Mouse (Mus musculus) monocyte, adult 5-6 weeks (primary cell): ENCODE data around the gene Fkbpl. TPM values are rescaled to one million over a fixed set of nuclear protein-coding genes. Genes with fewer than 3 reads are reported as not detected.

Source experiments
- ATAC-seq: fragments of 153-309, 156-312 bp; replicated peaks from 2 replicates; pipeline ENCODE4 v1.8.0; 2017; ENCODE audit warnings: mild to moderate bottlenecking; ENCODE audit not compliant: low TSS enrichment, insufficient number of reproducible peaks, severe bottlenecking, poor library complexity, low FRiP score
- total RNA-seq: library from RNA; stranded (forward); fragments of 200-1000, 200-491, 200-594 nt; gene quantifications from 3 replicates; pipeline ENCODE4 v1.2.3, GENCODE M21; 2017

The Fkbpl gene
- total RNA-seq, 1 experiment from 2014 or later = 6.4 TPM

DNA sequence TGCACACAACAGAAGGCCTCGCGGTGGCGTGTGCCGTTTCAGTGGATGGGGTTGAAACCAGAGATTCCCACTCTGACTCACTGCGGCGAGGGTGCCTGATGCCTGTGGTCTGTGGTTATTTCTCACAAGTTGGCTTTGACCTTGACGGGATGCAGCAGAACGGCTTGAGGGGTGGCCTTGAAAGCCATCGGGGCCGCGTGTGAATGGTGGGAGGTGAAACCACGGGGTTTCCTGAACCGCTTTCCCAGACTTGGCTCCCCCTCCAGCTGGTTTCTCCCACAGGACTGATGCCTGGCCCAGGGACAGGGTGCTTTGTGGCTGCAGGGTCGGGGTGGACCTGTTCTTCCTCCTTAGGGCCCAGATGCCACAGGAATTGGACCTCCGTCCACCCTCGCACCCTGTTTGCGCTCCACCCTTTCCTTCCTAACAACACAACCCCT, 36.6 kb downstream of the Fkbpl start:
- 0 out of 2 replicates have a peak, but pooled peaks have one; percentile 45 for ATAC-seq

GRCm38 (mm10) chr17:34681881-34682536, 37.4 kb downstream of the Fkbpl start:
- ATAC-seq = no peak

- no peak for ATAC-seq
Measured at GRCm38 (mm10) chr17:34683179-34683578, 38.6 kb downstream of the Fkbpl start.

- no peak for ATAC-seq
Measured at GRCm38 (mm10) chr17:34683686-34684220, 39.2 kb downstream of the Fkbpl start.

GRCm38 (mm10) chr17:34684253-34684893, 39.8 kb downstream of the Fkbpl start:
- ATAC-seq = no peak

DNA sequence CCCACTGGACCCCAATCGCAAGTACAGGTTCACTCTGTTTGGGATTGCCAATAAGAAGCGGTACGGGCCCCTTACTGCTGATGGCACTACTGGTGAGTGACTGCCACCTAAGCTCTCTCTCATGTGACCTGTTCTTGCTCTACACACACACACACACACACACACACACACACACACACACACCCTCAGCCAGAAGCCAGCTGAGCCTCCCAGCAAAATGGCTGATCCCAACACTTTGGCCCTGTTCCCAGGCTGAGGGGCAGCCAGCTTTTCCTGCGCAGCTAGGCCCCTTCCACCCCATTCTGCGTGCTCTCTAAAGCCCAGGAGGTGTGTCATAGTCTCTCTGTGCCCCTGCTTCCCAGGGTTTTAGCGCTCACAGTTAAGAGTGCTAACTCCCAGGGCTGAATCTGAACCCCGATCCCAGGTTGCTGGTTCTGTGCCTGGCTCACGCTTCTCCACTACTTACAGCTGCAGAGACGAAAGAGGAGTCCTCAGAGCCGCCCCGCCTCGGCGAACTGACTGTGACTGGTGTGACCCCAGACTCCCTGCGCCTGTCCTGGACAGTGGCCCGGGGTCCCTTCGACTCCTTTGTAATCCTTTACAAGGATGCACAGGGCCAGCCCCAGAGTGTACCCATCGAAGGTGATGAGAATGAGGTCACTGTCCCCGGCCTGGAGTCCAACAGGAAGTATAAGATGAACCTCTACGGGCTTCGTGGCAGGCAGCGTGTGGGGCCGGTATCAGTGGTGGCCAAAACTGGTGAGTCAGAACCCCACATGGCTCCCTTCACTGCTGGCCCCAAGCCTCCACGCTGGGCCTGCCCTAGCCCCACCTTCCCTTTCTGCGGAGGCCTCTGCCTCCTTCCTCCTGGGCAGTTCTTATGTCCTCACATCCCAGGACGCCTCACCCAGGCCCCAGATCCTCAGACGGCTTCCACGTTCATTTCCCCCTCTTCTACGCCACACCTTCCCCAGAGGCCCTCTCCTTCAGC, 40.9 kb downstream of the Fkbpl start:
- ATAC-seq = peak; percentile 63

- ATAC-seq = no peak
Measured at GRCm38 (mm10) chr17:34688889-34689288, 44.3 kb downstream of the Fkbpl start.

DNA sequence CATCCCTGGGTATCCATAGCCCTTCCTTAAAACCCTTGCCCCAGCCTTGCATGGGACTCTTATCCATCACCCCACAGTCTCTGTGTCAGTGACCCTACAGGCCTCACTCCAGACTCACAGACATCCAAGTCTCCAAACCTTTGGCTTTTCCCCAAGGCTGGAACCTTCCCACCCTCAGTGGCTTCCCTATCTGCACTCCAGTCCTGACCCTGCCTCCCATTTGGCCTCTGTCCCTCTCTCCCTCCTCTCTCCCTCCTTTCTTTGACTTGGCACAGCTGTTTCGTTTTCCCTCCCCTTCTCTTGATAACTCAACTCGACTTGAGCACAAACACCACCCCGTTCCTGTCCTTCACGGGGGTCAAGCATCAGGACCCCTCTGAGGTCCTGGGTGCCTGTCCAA, 45.9 kb downstream of the Fkbpl start:
- ATAC-seq = no peak

DNA sequence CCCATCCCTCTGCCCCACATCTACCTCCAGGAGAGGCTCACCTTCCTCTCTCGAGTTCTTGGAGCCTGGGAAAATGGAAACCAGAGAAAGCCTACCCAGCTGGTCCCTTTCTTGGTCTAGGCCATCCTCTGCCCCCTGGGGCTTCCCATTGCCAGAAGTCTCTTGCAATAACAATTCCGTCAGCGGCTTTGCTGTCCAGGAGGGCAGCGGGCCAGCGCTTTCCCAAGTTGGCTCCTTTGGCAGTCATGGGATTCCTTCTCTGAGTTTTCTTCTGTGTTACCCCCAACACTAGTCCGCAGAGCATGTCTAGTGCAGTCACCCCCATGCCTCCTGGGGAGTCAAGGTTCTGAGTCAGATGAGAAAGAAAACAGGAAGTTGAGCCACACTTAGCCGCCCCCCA, 48.3 kb downstream of the Fkbpl start:
- ATAC-seq = no peak

Other genes with a start within 250 kb of the Fkbpl start
- 2.6 to 4.7 TPM in 2 of 3 replicates, not detected in the other for gene BC051142, start 245.9 kb upstream of the Fkbpl start, total RNA-seq
- gene Btnl4, start 167.4 kb upstream of the Fkbpl start, total RNA-seq = not detected in 3 replicates
- gene Btnl6, start 127.4 kb upstream of the Fkbpl start, total RNA-seq = not detected in 3 replicates
- 0.29 to 0.48 TPM in 2 of 3 replicates, not detected in the other for gene Notch4, start 80.5 kb upstream of the Fkbpl start, total RNA-seq
- 64.4 to 104 TPM (median 95.5 TPM) in 3 replicates for gene Gpsm3, start 55.0 kb upstream of the Fkbpl start, total RNA-seq
- 26.8 to 34.9 TPM (median 30.9 TPM) in 3 replicates for gene Pbx2, start 53.5 kb upstream of the Fkbpl start, total RNA-seq
- gene Ager, start 46.9 kb upstream of the Fkbpl start, total RNA-seq = 3.7 to 7.3 TPM (median 5.1 TPM) in 3 replicates
- 8.6 to 21.8 TPM (median 14.6 TPM) in 3 replicates for gene Rnf5, start 41.1 kb upstream of the Fkbpl start, total RNA-seq
- gene Agpat1, start 40.5 kb upstream of the Fkbpl start, total RNA-seq = 14.3 to 26.9 TPM (median 16.4 TPM) in 3 replicates
- gene Egfl8, start 28.8 kb upstream of the Fkbpl start, total RNA-seq = 2.3 to 3.3 TPM (median 3.0 TPM) in 3 replicates
- 30.4 to 67.0 TPM (median 38.4 TPM) in 3 replicates for gene Ppt2, start 16.3 kb upstream of the Fkbpl start, total RNA-seq
- 0.29 to 1.9 TPM (median 0.75 TPM) in 3 replicates for gene Prrt1, start 15.2 kb upstream of the Fkbpl start, total RNA-seq
- 17.4 to 26.0 TPM (median 23.4 TPM) in 3 replicates for gene Atf6b, start 2.4 kb downstream of the Fkbpl start, total RNA-seq
- not detected in 3 replicates for gene Tnxb, start 25.8 kb downstream of the Fkbpl start, total RNA-seq
- gene C4b, start 99.1 kb downstream of the Fkbpl start, total RNA-seq = 0.19 to 0.64 TPM (median 0.19 TPM) in 3 replicates
- not detected in 3 replicates for gene Cyp21a1, start 159.8 kb downstream of the Fkbpl start, total RNA-seq
- 28.8 to 49.5 TPM (median 40.0 TPM) in 3 replicates for gene Stk19, start 192.2 kb downstream of the Fkbpl start, total RNA-seq
- gene Dxo, start 192.3 kb downstream of the Fkbpl start, total RNA-seq = 13.2 to 57.9 TPM (median 29.1 TPM) in 3 replicates
- gene Skiv2l, start 205.4 kb downstream of the Fkbpl start, total RNA-seq = 55.7 to 103 TPM (median 62.4 TPM) in 3 replicates
- 16.3 to 45.3 TPM (median 33.1 TPM) in 3 replicates for gene Nelfe, start 205.6 kb downstream of the Fkbpl start, total RNA-seq
- 1.1 to 4.8 TPM (median 2.8 TPM) in 3 replicates for gene Cfb, start 217.8 kb downstream of the Fkbpl start, total RNA-seq
- 0.57 to 1.7 TPM (median 1.6 TPM) in 3 replicates for gene Zbtb12, start 234.7 kb downstream of the Fkbpl start, total RNA-seq
- gene Gm20547, start 237.3 kb downstream of the Fkbpl start, total RNA-seq = not detected in 3 replicates